Mouse (Mus musculus) monocyte, adult 5-6 weeks (primary cell): ENCODE results near the gene Lcn2. TPM values are rescaled to one million over a fixed set of nuclear protein-coding genes. Genes with fewer than 3 reads are reported as not detected.

Source experiments
- total RNA-seq: library from RNA; stranded (forward); fragments of 200-1000, 200-491, 200-594 nt; gene quantifications from 3 replicates; pipeline ENCODE4 v1.2.3, GENCODE M21; 2017

The Lcn2 gene
- total RNA-seq, 1 experiment from 2014 or later = 1.6 TPM

Other genes starting within 250 kb of the Lcn2 start
- gene Prrc2b, start 237.2 kb downstream of the Lcn2 start, total RNA-seq = 13.3 to 55.4 TPM (median 22.1 TPM) in 3 replicates
- 3.8 to 10.1 TPM (median 8.4 TPM) in 3 replicates for gene Pomt1, start 151.7 kb downstream of the Lcn2 start, total RNA-seq
- 23.0 to 35.3 TPM (median 26.8 TPM) in 3 replicates for gene Uck1, start 128.1 kb downstream of the Lcn2 start, total RNA-seq
- gene Golga2, start 100.9 kb downstream of the Lcn2 start, total RNA-seq = 55.3 to 73.2 TPM (median 60.2 TPM) in 3 replicates
- gene Swi5, start 100.2 kb downstream of the Lcn2 start, total RNA-seq = 108 to 121 TPM (median 114 TPM) in 3 replicates
- gene Ciz1, start 35.9 kb downstream of the Lcn2 start, total RNA-seq = 47.7 to 111 TPM (median 96.8 TPM) in 3 replicates
- gene Dnm1, start 34.9 kb downstream of the Lcn2 start, total RNA-seq = not detected in 3 replicates
- 9.7 to 24.0 TPM (median 21.3 TPM) in 3 replicates for gene 1110008P14Rik, start 6.3 kb downstream of the Lcn2 start, total RNA-seq
- gene Ptges2, start 7.6 kb upstream of the Lcn2 start, total RNA-seq = 2.2 to 7.0 TPM (median 3.6 TPM) in 3 replicates
- gene Naif1, start 62.2 kb upstream of the Lcn2 start, total RNA-seq = 4.4 to 6.9 TPM (median 6.5 TPM) in 3 replicates
- gene Slc25a25, start 63.2 kb upstream of the Lcn2 start, total RNA-seq = 27.4 to 47.7 TPM (median 28.0 TPM) in 3 replicates
- 16.5 to 33.7 TPM (median 17.8 TPM) in 3 replicates for gene Fam102a, start 147.1 kb upstream of the Lcn2 start, total RNA-seq
- 17.1 to 48.6 TPM (median 38.2 TPM) in 3 replicates for gene Dpm2, start 182.6 kb upstream of the Lcn2 start, total RNA-seq
- gene Pip5kl1, start 186.5 kb upstream of the Lcn2 start, total RNA-seq = 2.5 TPM in 1 of 3 replicates, not detected in the others
- not detected in 3 replicates for gene 9430097D07Rik, start 187.4 kb upstream of the Lcn2 start, total RNA-seq
- gene St6galnac4, start 198.8 kb upstream of the Lcn2 start, total RNA-seq = 18.7 to 29.4 TPM (median 21.7 TPM) in 3 replicates
- 4.8 to 11.1 TPM (median 10.5 TPM) in 3 replicates for gene St6galnac6, start 211.5 kb upstream of the Lcn2 start, total RNA-seq
- gene Ak1, start 233.5 kb upstream of the Lcn2 start, total RNA-seq = 0.43 TPM in 1 of 3 replicates, not detected in the others